Mouse (Mus musculus) heart, postnatal 36 days (tissue): Measurements from ENCODE around the gene Brd2. TPM values are rescaled to one million over a fixed set of nuclear protein-coding genes. Genes with fewer than 3 reads are reported as not detected.
A peak's percentile ranks its signal among the peaks of the same experiment; 100 is the strongest.

Experiments used
- DNase-seq, 2 experiments: peaks; one replicate each; pipeline ENCODE4 v3.0.0; 2021 to 2022
- intact Hi-C: fragments of 180-260 bp; cut with DNase I; formaldehyde crosslinking; loops from one replicate; pipeline ENCODE4 v1.15.1; 2025
- total RNA-seq, 2 experiments: library from RNA; stranded (reverse); gene quantifications; 2 replicates each; pipeline ENCODE4 v1.2.3; 2021

The Brd2 gene
- total RNA-seq, 2 experiments from 2014 or later = 80.5 to 87.0 TPM

GRCm38 (mm10) chr17:34134451-34134850, 12.0 kb upstream of the Brd2 start:
- intact Hi-C loops = loop anchor here (2.0 kb wide), 2 partner anchors 34 to 58 kb away; no protein-coding TSS in a partner anchor
- DNase-seq = no peak

- intact Hi-C loops = no loop called here
- no peak for DNase-seq
Measured at GRCm38 (mm10) chr17:34133289-34133688, 10.9 kb upstream of the Brd2 start.

GRCm38 (mm10) chr17:34131911-34132310, 9.5 kb upstream of the Brd2 start:
- no peak for DNase-seq

GRCm38 (mm10) chr17:34130073-34130947, 7.9 kb upstream of the Brd2 start:
- DNase-seq = no peak
- intact Hi-C loops = no loop called here

More at GRCm38 (mm10) chr17:34131911-34132310, 9.5 kb upstream of the Brd2 start:
- intact Hi-C loops = no loop called here

- intact Hi-C loops = no loop called here
- no peak for DNase-seq
Measured at GRCm38 (mm10) chr17:34128944-34129791, 6.7 kb upstream of the Brd2 start.

GRCm38 (mm10) chr17:34128264-34128937, 6.0 kb upstream of the Brd2 start:
- DNase-seq = no peak
- intact Hi-C loops = no loop called here

GRCm38 (mm10) chr17:34127475-34127874, 5.0 kb upstream of the Brd2 start:
- no peak for DNase-seq
- intact Hi-C loops = no loop called here

- no peak for DNase-seq
- intact Hi-C loops = no loop called here
Measured at GRCm38 (mm10) chr17:34126826-34127420, 4.5 kb upstream of the Brd2 start.

- intact Hi-C loops = no loop called here
- DNase-seq = no peak
Measured at GRCm38 (mm10) chr17:34124649-34125048, 2.2 kb upstream of the Brd2 start.

- intact Hi-C loops = no loop called here
Measured at GRCm38 (mm10) chr17:34123518-34123917, 1.1 kb upstream of the Brd2 start.

GRCm38 (mm10) chr17:34123111-34123510, 677 bp upstream of the Brd2 start:
- no peak for DNase-seq
- intact Hi-C loops = no loop called here

More at GRCm38 (mm10) chr17:34123518-34123917, 1.1 kb upstream of the Brd2 start:
- no peak for DNase-seq

GRCm38 (mm10) chr17:34121879-34122187, 601 bp downstream of the Brd2 start:
- intact Hi-C loops = no loop called here

GRCm38 (mm10) chr17:34121172-34121878, 1.1 kb downstream of the Brd2 start:
- peak; percentile 81 to 92 for DNase-seq
- intact Hi-C loops = no loop called here

More at GRCm38 (mm10) chr17:34121879-34122187, 601 bp downstream of the Brd2 start:
- no peak for DNase-seq

GRCm38 (mm10) chr17:34120814-34121171, 1.6 kb downstream of the Brd2 start:
- intact Hi-C loops = no loop called here
- DNase-seq = peak in 1 of 2 experiments; percentile 83

GRCm38 (mm10) chr17:34120180-34120723, 2.2 kb downstream of the Brd2 start:
- peak; percentile 84 to 86 for DNase-seq
- intact Hi-C loops = no loop called here

GRCm38 (mm10) chr17:34119249-34120179, 2.9 kb downstream of the Brd2 start, which contains the start of gene H2-DMa:
TSS of gene H2-DMa (plus strand) at chr17:34119541.
- intact Hi-C loops = loop anchor here (5.0 kb wide), 1 partner anchor 87 kb away; the partner anchor contains the start of genes Rxrb and Slc39a7
- DNase-seq = peak; percentile 98 to 99

GRCm38 (mm10) chr17:34118873-34119248, 3.6 kb downstream of the Brd2 start:
- intact Hi-C loops = loop anchor here (5.0 kb wide), 1 partner anchor 87 kb away; the partner anchor contains the start of genes Rxrb and Slc39a7
- DNase-seq = no peak
